Mouse (Mus musculus) kidney, adult 2 months (tissue): ENCODE data around the gene Rassf7. TPM values are rescaled to one million over a fixed set of nuclear protein-coding genes. Genes with fewer than 3 reads are reported as not detected.

Experiments
- DNase-seq: peaks from one replicate; pipeline ENCODE4 v3.0.0; 2021
- H3K27ac ChIP-seq: fragments of 200-500 bp; 2 replicates; pipeline ENCODE4 v1.5.1; 2012; ENCODE audit warnings: low read depth, low read length, control low read depth, inconsistent platforms; ENCODE audit not compliant: insufficient read depth
- H3K27me3 ChIP-seq: fragments of 200-500 bp; replicated peaks from 2 replicates; pipeline ENCODE4 v1.6.1; 2012; ENCODE audit warnings: mild to moderate bottlenecking, moderate library complexity, low read length, inconsistent platforms; ENCODE audit not compliant: control insufficient read depth, insufficient read depth
- H3K36me3 ChIP-seq: fragments of 200-500 bp; 2 replicates; pipeline ENCODE4 v1.6.1; 2012; ENCODE audit warnings: mild to moderate bottlenecking, moderate library complexity, low read length, inconsistent platforms; ENCODE audit not compliant: control insufficient read depth, insufficient read depth
- H3K4me1 ChIP-seq: fragments of 200-500 bp; 2 replicates; pipeline ENCODE4 v1.6.1; 2011; ENCODE audit warnings: low read length; ENCODE audit not compliant: control insufficient read depth, insufficient read depth
- H3K4me3 ChIP-seq: fragments of 200-500 bp; 2 replicates; pipeline ENCODE4 v1.5.1; 2011; ENCODE audit warnings: mild to moderate bottlenecking, low read depth, low read length, control low read depth; ENCODE audit not compliant: insufficient read depth
- CTCF ChIP-seq: fragments of 200-500 bp; conservative IDR thresholded peaks from 2 replicates; pipeline ENCODE4 v1.5.1; 2011; ENCODE audit warnings: low read depth, mild to moderate bottlenecking, control low read depth, low read length, moderate library complexity, mixed read lengths; ENCODE audit not compliant: insufficient read depth, insufficient read length
- POLR2A ChIP-seq: fragments of 200-500 bp; IDR thresholded peaks from one replicate; pipeline ENCODE4 v1.6.1; 2011; ENCODE audit warnings: low read depth, low read length, control low read depth
- WGBS: fragments of 180-500 bp; shearing (Covaris S2); methylation state at CpG from one replicate; pipeline ENCODE4 v1.1.7; 2018; 5-methylcytosine and 5-hydroxymethylcytosine counted together
- polyA plus RNA-seq: library from polyadenylated mRNA; depleted of rRNA; stranded (reverse); fragments of >200 nt; gene quantifications from 2 replicates; pipeline ENCODE4 v1.2.3, GENCODE M21; 2012

Rassf7 gene
- polyA plus RNA-seq, 1 experiment, result 59.1 TPM

GRCm38 (mm10) chr7:141196619-141197282, 18.9 kb upstream of the Rassf7 start:
- no peaks in the 10 kb centered on the region for H3K27me3 ChIP-seq
- no peak for DNase-seq
- no peak overlapping the region for H3K27ac ChIP-seq
- H3K4me3 ChIP-seq, result no peak overlapping the region
- WGBS, result 98% methylated on average over 8 of the region's 8 CpGs
- TF ChIP-seq CTCF (no peak), POLR2A (no peak)
- H3K4me1 ChIP-seq, result peaks cover 8% of the 10 kb centered on the region; the same call in 1 of the 2 replicates
- H3K36me3 ChIP-seq, result peaks cover 2% of the 10 kb centered on the region; the same call in 1 of the 2 replicates

- WGBS, result 94% methylated on average over 4 of the region's 4 CpGs
- H3K4me3 ChIP-seq, result no peak overlapping the region
- no peak overlapping the region for H3K27ac ChIP-seq
- H3K36me3 ChIP-seq, result no peaks in the 10 kb centered on the region
- TF ChIP-seq POLR2A (no peak), CTCF (no peak)
- peaks cover 3% of the 10 kb centered on the region; the same call in 1 of the 2 replicates for H3K4me1 ChIP-seq
- no peaks in the 10 kb centered on the region for H3K27me3 ChIP-seq
- DNase-seq, result no peak
These were observed 17.5 kb upstream of the Rassf7 start for GRCm38 (mm10) chr7:141198121-141198520.

- no peaks in the 10 kb centered on the region for H3K36me3 ChIP-seq
- 72% methylated on average over 3 of the region's 3 CpGs for WGBS
- no peaks in the 10 kb centered on the region for H3K4me1 ChIP-seq
- H3K27me3 ChIP-seq, result no peaks in the 10 kb centered on the region
- no peak overlapping the region for H3K27ac ChIP-seq
- TF ChIP-seq POLR2A (no peak), CTCF (no peak)
- no peak overlapping the region for H3K4me3 ChIP-seq
- DNase-seq, result no peak
These were observed 11.1 kb upstream of the Rassf7 start for GRCm38 (mm10) chr7:141204546-141204945.

- 92% methylated on average over 5 of the region's 5 CpGs for WGBS
- Histone ChIP-seq H3K4me3 (no peak overlapping the region), H3K4me1 (no peaks in the 10 kb centered on the region), H3K27me3 (no peaks in the 10 kb centered on the region), H3K36me3 (no peaks in the 10 kb centered on the region), H3K27ac (no peak overlapping the region)
- DNase-seq, result no peak
- TF ChIP-seq CTCF (no peak), POLR2A (no peak)
These were observed 10.2 kb upstream of the Rassf7 start for GRCm38 (mm10) chr7:141205504-141205903.

- TF ChIP-seq POLR2A, result no peak
- no peak for TF ChIP-seq CTCF
- no peak overlapping the region for H3K4me3 ChIP-seq
- H3K27ac ChIP-seq, result no peak overlapping the region
- DNase-seq, result no peak
- H3K36me3 ChIP-seq, result no peaks in the 10 kb centered on the region
- H3K27me3 ChIP-seq, result no peaks in the 10 kb centered on the region
- no peaks in the 10 kb centered on the region for H3K4me1 ChIP-seq
- 93% methylated on average over 18 of the region's 18 CpGs for WGBS
These were observed 9.3 kb upstream of the Rassf7 start for GRCm38 (mm10) chr7:141206182-141206937.

GRCm38 (mm10) chr7:141209526-141209925, 6.1 kb upstream of the Rassf7 start:
- WGBS, result 82% methylated on average over 3 of the region's 3 CpGs
- Histone ChIP-seq H3K27me3 (no peaks in the 10 kb centered on the region), H3K36me3 (no peaks in the 10 kb centered on the region), H3K27ac (no peak overlapping the region), H3K4me3 (no peak overlapping the region), H3K4me1 (no peaks in the 10 kb centered on the region)
- TF ChIP-seq CTCF (no peak), POLR2A (no peak)
- no peak for DNase-seq

- DNase-seq, result no peak
- 70% methylated on average over 12 of the region's 12 CpGs for WGBS
- Histone ChIP-seq H3K27me3 (no peaks in the 10 kb centered on the region), H3K27ac (no peak overlapping the region), H3K36me3 (no peaks in the 10 kb centered on the region), H3K4me1 (no peaks in the 10 kb centered on the region), H3K4me3 (no peak overlapping the region)
- TF ChIP-seq CTCF, result no peak
- TF ChIP-seq POLR2A, result no peak
These were observed 5.5 kb upstream of the Rassf7 start for GRCm38 (mm10) chr7:141210137-141210536.
